Mouse (Mus musculus) intestine, embryonic 16.5 days (tissue): ENCODE results near the gene Asxl2. TPM values are rescaled to one million over a fixed set of nuclear protein-coding genes. Genes with fewer than 3 reads are reported as not detected.

ENCODE experiments used
- ATAC-seq: fragments of 200-750 bp; cut with Nextera tagmentation; 2 replicates; pipeline ENCODE4 v1.8.0; 2017; ENCODE audit warnings: moderate TSS enrichment, moderate library complexity
- H3K27ac ChIP-seq: fragments of 300-500 bp; sonication (generic); 2 replicates; pipeline ENCODE4 v1.5.1; 2014; ENCODE audit warnings: mild to moderate bottlenecking, low read length
- H3K27me3 ChIP-seq: fragments of 300-500 bp; sonication (generic); replicated peaks from 2 replicates; pipeline ENCODE4 v1.6.1; 2014; ENCODE audit warnings: low read length, control low read depth, mixed read lengths; ENCODE audit not compliant: control insufficient read depth, insufficient read depth
- H3K36me3 ChIP-seq: fragments of 300-500 bp; sonication (generic); 2 replicates; pipeline ENCODE4 v1.6.1; 2014; ENCODE audit warnings: low read length, control low read depth; ENCODE audit not compliant: control insufficient read depth, insufficient read depth
- H3K4me1 ChIP-seq: fragments of 300-500 bp; sonication (generic); 2 replicates; pipeline ENCODE4 v1.6.1; 2014; ENCODE audit warnings: low read length, control low read depth, mixed read lengths; ENCODE audit not compliant: control insufficient read depth, insufficient read depth
- H3K4me2 ChIP-seq: fragments of 300-500 bp; sonication (generic); 2 replicates; pipeline ENCODE4 v1.6.1; 2014; ENCODE audit warnings: low read depth, low read length, control low read depth
- H3K4me3 ChIP-seq: fragments of 300-500 bp; sonication (generic); 2 replicates; pipeline ENCODE4 v1.5.1; 2014; ENCODE audit warnings: mild to moderate bottlenecking, low read length
- H3K9ac ChIP-seq: fragments of 300-500 bp; sonication (generic); 2 replicates; pipeline ENCODE4 v1.6.1; 2014; ENCODE audit warnings: low read depth, low read length
- H3K9me3 ChIP-seq: fragments of 300-500 bp; sonication (generic); 2 replicates; pipeline ENCODE4 v1.6.1; 2016; ENCODE audit warnings: low read length, control low read depth; ENCODE audit not compliant: control insufficient read depth
- WGBS: fragments of 180-500 bp; shearing (Covaris S2); extraction: QIAGEN DNeasy Blood & Tissue Kit; methylation state at CpG from one replicate; pipeline ENCODE4 v1.1.7; 2014; 5-methylcytosine and 5-hydroxymethylcytosine counted together
- polyA plus RNA-seq: library from polyadenylated mRNA; unstranded; fragments of >200 nt; fragmentation: Nextera tagmentation; extraction: Ambion mirVana; gene quantifications from 2 replicates; pipeline ENCODE4 v1.2.1, GENCODE M21; 2015

The Asxl2 gene
- polyA plus RNA-seq, 1 experiment from 2014 or later: 14.4 TPM

GRCm38 (mm10) chr12:3548582-3549211 lies 122.0 kb downstream of the Asxl2 start:
- Histone ChIP-seq H3K27ac (no peak overlapping the region), H3K4me3 (no peak overlapping the region), H3K4me2 (no peak overlapping the region), H3K36me3 (no peaks in the 10 kb centered on the region), H3K27me3 (no peaks in the 10 kb centered on the region), H3K9ac (no peak overlapping the region), H3K4me1 (no peaks in the 10 kb centered on the region), H3K9me3 (no peaks in the 10 kb centered on the region)
- WGBS: 52% methylated on average over 5 of the region's 5 CpGs
- no peak for ATAC-seq

- no peak for ATAC-seq
- Histone ChIP-seq H3K27ac (no peak overlapping the region), H3K27me3 (no peaks in the 10 kb centered on the region), H3K9ac (no peak overlapping the region), H3K9me3 (no peaks in the 10 kb centered on the region), H3K4me3 (no peak overlapping the region), H3K36me3 (no peaks in the 10 kb centered on the region), H3K4me2 (no peak overlapping the region), H3K4me1 (no peaks in the 10 kb centered on the region)
- 16% methylated on average over 13 of the region's 13 CpGs for WGBS
These were observed 123.6 kb downstream of the Asxl2 start for GRCm38 (mm10) chr12:3550280-3550679.

Other genes starting within 250 kb of the Asxl2 start
- 52.9 and 54.1 TPM in 2 replicates for gene Rab10, start 116.9 kb upstream of the Asxl2 start, polyA plus RNA-seq
- gene Kif3c, start 61.7 kb upstream of the Asxl2 start, polyA plus RNA-seq: 5.8 and 6.2 TPM in 2 replicates
- 17.1 and 17.3 TPM in 2 replicates for gene Dtnb, start 145.5 kb downstream of the Asxl2 start, polyA plus RNA-seq